Mouse (Mus musculus) liver, adult 2 months (tissue): ENCODE measurements around the gene Frmpd4.

Experiments
- CTCF ChIP-seq: fragments of 200-500 bp; IDR thresholded peaks from 2 replicates; pipeline ENCODE4 v1.5.1; 2011; ENCODE audit warnings: low read depth, low read length, control low read depth
- POLR2A ChIP-seq: fragments of 200-500 bp; IDR thresholded peaks from 2 replicates; pipeline ENCODE4 v1.6.1; 2011; ENCODE audit warnings: low read length, control low read depth; ENCODE audit not compliant: insufficient read depth; ENCODE audit errors: extremely low read depth

DNA sequence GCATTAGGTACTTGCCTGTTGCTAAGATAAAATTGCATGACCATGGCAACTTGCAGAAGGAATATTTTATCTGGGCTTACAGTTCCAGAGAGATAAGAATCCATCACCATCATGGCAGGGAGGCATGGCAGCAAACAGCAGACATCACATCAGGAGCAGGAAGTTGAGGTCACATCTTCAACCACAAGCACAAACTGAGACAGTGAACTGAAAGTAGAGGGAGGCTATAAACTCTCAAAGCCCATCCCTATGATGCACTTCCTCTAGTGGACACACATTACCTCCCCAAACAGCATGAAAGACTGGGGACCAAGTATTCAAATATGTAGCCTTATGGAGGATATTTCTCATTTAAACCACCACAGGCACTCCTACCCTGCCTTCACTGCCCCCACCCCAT, 238.8 kb downstream of the Frmpd4 start:
- TF ChIP-seq CTCF = no peak
- TF ChIP-seq POLR2A = no peak
